In genomic region chr10:128779011-128779795, GRCm38 (mm10) we compare ENCODE assay signal across 8 mouse cellular contexts. TPM values are rescaled to one million over a fixed set of nuclear protein-coding genes. Genes with fewer than 3 reads are reported as not detected.
DNase-seq lines count a peak whose midpoint lies in the region; ATAC-seq and TF ChIP-seq lines count a peak whose summit lies in the region.

No protein-coding gene starts in this region.

- H3K36me3 ChIP-seq in forebrain, embryonic 10.5 days (replicated peaks), result no peaks in the 10 kb centered on the region
- H3K36me3 ChIP-seq in forebrain, embryonic 16.5 days (ENCODE audit: control insufficient read depth, insufficient read depth), result no peaks in the 10 kb centered on the region
- H3K36me3 ChIP-seq in embryonic facial prominence, embryonic 11.5 days (replicated peaks; ENCODE audit: control insufficient read depth, insufficient read depth, low read depth, low read length), result no peaks in the 10 kb centered on the region
- H3K36me3 ChIP-seq in heart, postnatal 0 days (replicated peaks; ENCODE audit: control insufficient read depth, insufficient read depth, low read length), result no peaks in the 10 kb centered on the region
- no peaks in the 10 kb centered on the region for H3K36me3 ChIP-seq in megakaryocyte, embryonic 14.5 days (replicated peaks; ENCODE audit: low read length)

- peak overlapping the region; percentile 73 for H3K27ac ChIP-seq in forebrain, embryonic 10.5 days
- no peak overlapping the region for H3K27ac ChIP-seq in forebrain, embryonic 16.5 days (ENCODE audit: low read length)
- H3K27ac ChIP-seq in embryonic facial prominence, embryonic 11.5 days (replicated peaks; ENCODE audit: low read depth, low read length), result peak overlapping the region; percentile 81
- H3K27ac ChIP-seq in heart, postnatal 0 days (ENCODE audit: low read depth), result peak overlapping the region; percentile 88

- H3K27me3 ChIP-seq in forebrain, embryonic 10.5 days (ENCODE audit: poor library complexity, severe bottlenecking), result no peaks in the 10 kb centered on the region
- no peaks in the 10 kb centered on the region for H3K27me3 ChIP-seq in forebrain, embryonic 16.5 days (replicated peaks; ENCODE audit: control insufficient read depth, insufficient read depth, low read length)
- no peaks in the 10 kb centered on the region for H3K27me3 ChIP-seq in embryonic facial prominence, embryonic 11.5 days (ENCODE audit: control insufficient read depth, insufficient read depth, low read length)
- H3K27me3 ChIP-seq in heart, postnatal 0 days (ENCODE audit: control insufficient read depth, insufficient read depth, low read length), result no peaks in the 10 kb centered on the region
- H3K27me3 ChIP-seq in megakaryocyte, embryonic 14.5 days (replicated peaks), result no peaks in the 10 kb centered on the region

- no peak for DNase-seq in forebrain, embryonic 10.5 days (ENCODE audit: extremely low spot score, low spot score)
- DNase-seq in embryonic facial prominence, embryonic 11.5 days (ENCODE audit: low spot score), result peak; percentile 91
- peak; percentile 91 for DNase-seq in heart, postnatal 0 days (ENCODE audit: low spot score)
- DNase-seq in kidney, postnatal 36 days, result peak; percentile 85 to 91
- peak; percentile 40 for DNase-seq in yolk sac, embryonic 10.5 days (ENCODE audit: low spot score)
- no peak for DNase-seq in layer of hippocampus, adult 9-11 months

- no peak overlapping the region for H3K4me3 ChIP-seq in forebrain, embryonic 10.5 days
- no peak overlapping the region for H3K4me3 ChIP-seq in forebrain, embryonic 16.5 days (replicated peaks; ENCODE audit: low read length)
- H3K4me3 ChIP-seq in embryonic facial prominence, embryonic 11.5 days (ENCODE audit: low read depth, low read length), result no peak overlapping the region
- no peak overlapping the region for H3K4me3 ChIP-seq in heart, postnatal 0 days (ENCODE audit: low read depth, low read length)
- H3K4me3 ChIP-seq in megakaryocyte, embryonic 14.5 days (replicated peaks), result peak overlapping the region; percentile 83

- no peak for TF ChIP-seq CTCF in heart, postnatal 0 days (IDR thresholded peaks at IDR 0.05; ENCODE audit: low read depth)

- H3K4me1 ChIP-seq in forebrain, embryonic 10.5 days, result peaks cover 14% of the 10 kb centered on the region
- H3K4me1 ChIP-seq in forebrain, embryonic 16.5 days (replicated peaks; ENCODE audit: control insufficient read depth, insufficient read depth, low read length), result no peaks in the 10 kb centered on the region
- H3K4me1 ChIP-seq in embryonic facial prominence, embryonic 11.5 days (ENCODE audit: control insufficient read depth, insufficient read depth, low read length), result no peaks in the 10 kb centered on the region
- H3K4me1 ChIP-seq in heart, postnatal 0 days (ENCODE audit: control insufficient read depth, insufficient read depth), result no peaks in the 10 kb centered on the region
- peaks cover 42% of the 10 kb centered on the region for H3K4me1 ChIP-seq in megakaryocyte, embryonic 14.5 days

- no peak for ATAC-seq in forebrain, embryonic 16.5 days
- peak; percentile 93 for ATAC-seq in embryonic facial prominence, embryonic 11.5 days (replicated peaks; ENCODE audit: insufficient number of reproducible peaks, low FRiP score, low TSS enrichment, low read depth)
- peak; percentile 95 for ATAC-seq in heart, postnatal 0 days (ENCODE audit: insufficient read depth, low read depth)

- peaks cover 10% of the 10 kb centered on the region for H3K9me3 ChIP-seq in forebrain, embryonic 10.5 days
- 0 out of 2 replicates have a peak, but pooled peaks cover 5% of the 10 kb centered on the region for H3K9me3 ChIP-seq in forebrain, embryonic 16.5 days (ENCODE audit: control insufficient read depth, low read length)
- H3K9me3 ChIP-seq in embryonic facial prominence, embryonic 11.5 days (replicated peaks; ENCODE audit: control insufficient read depth, low read length), result no peaks in the 10 kb centered on the region; the same call in 1 of the 2 replicates
- peaks cover 5% of the 10 kb centered on the region; the same call in 1 of the 2 replicates for H3K9me3 ChIP-seq in heart, postnatal 0 days (replicated peaks; ENCODE audit: control insufficient read depth, low read length)
- peaks cover 26% of the 10 kb centered on the region for H3K9me3 ChIP-seq in megakaryocyte, embryonic 14.5 days

- H3K9ac ChIP-seq in forebrain, embryonic 16.5 days (replicated peaks; ENCODE audit: low read depth, low read length), result no peak overlapping the region
- H3K9ac ChIP-seq in embryonic facial prominence, embryonic 11.5 days (replicated peaks; ENCODE audit: low read length), result peak overlapping the region; percentile 43
- no peak overlapping the region for H3K9ac ChIP-seq in heart, postnatal 0 days (replicated peaks; ENCODE audit: low read depth, low read length)

- H3K4me2 ChIP-seq in forebrain, embryonic 16.5 days (ENCODE audit: low read length), result no peak overlapping the region
- no peak overlapping the region for H3K4me2 ChIP-seq in embryonic facial prominence, embryonic 11.5 days (ENCODE audit: low read depth, low read length)
- peak overlapping the region; percentile 5; the same call in 1 of the 2 replicates for H3K4me2 ChIP-seq in heart, postnatal 0 days (ENCODE audit: low read depth, low read length)

- no peak; the same call in none of the 2 replicates for TF ChIP-seq EP300 in heart, postnatal 0 days (IDR thresholded peaks at IDR 0.05; ENCODE audit: low read depth)

- 39% methylated on average over 8 of the region's 8 CpGs for WGBS in forebrain, embryonic 10.5 days
- WGBS in forebrain, embryonic 16.5 days, result 42% methylated on average over 8 of the region's 8 CpGs
- WGBS in embryonic facial prominence, embryonic 11.5 days, result 17% methylated on average over 8 of the region's 8 CpGs
- WGBS in heart, postnatal 0 days, result 31% methylated on average over 8 of the region's 8 CpGs

RNA-seq across cellular contexts. Expression of gene Mmp19, which starts 11.5 kb away (rescaled TPM):
- polyA plus RNA-seq in forebrain, embryonic 10.5 days (2016; fragmentation: Nextera tagmentation; extraction: Ambion mirVana), result 0.24 and 0.44 TPM in 2 replicates
- 0.54 and 0.73 TPM in 2 replicates for polyA plus RNA-seq in forebrain, embryonic 16.5 days (2015; fragmentation: Nextera tagmentation; extraction: Ambion mirVana)
- 0.21 and 0.24 TPM in 2 replicates for polyA plus RNA-seq in embryonic facial prominence, embryonic 11.5 days (2014; fragmentation: Nextera tagmentation; extraction: Ambion mirVana)
- 5.1 and 9.0 TPM in 2 replicates for total RNA-seq in heart, postnatal 0 days (2014; rRNA removed; ENCODE audit: low replicate concordance)
- polyA plus RNA-seq in heart, postnatal 0 days (2015; fragmentation: Nextera tagmentation; extraction: Ambion mirVana), result 1.00 and 1.5 TPM in 2 replicates
- 3.4 TPM in 1 of 2 replicates, not detected in the other for polyA plus RNA-seq in megakaryocyte, embryonic 14.5 days (2012; ENCODE audit: insufficient read depth, low replicate concordance)

RNA-seq across cellular contexts. Expression of gene Dnajc14, which starts 24.7 kb away (rescaled TPM):
- 49.4 and 49.9 TPM in 2 replicates for polyA plus RNA-seq in forebrain, embryonic 10.5 days (2016; fragmentation: Nextera tagmentation; extraction: Ambion mirVana)
- polyA plus RNA-seq in forebrain, embryonic 16.5 days (2015; fragmentation: Nextera tagmentation; extraction: Ambion mirVana), result 67.2 and 68.2 TPM in 2 replicates
- polyA plus RNA-seq in embryonic facial prominence, embryonic 11.5 days (2014; fragmentation: Nextera tagmentation; extraction: Ambion mirVana), result 33.8 and 35.0 TPM in 2 replicates
- total RNA-seq in heart, postnatal 0 days (2014; rRNA removed; ENCODE audit: low replicate concordance), result 28.6 and 29.7 TPM in 2 replicates
- polyA plus RNA-seq in heart, postnatal 0 days (2015; fragmentation: Nextera tagmentation; extraction: Ambion mirVana), result 27.6 and 29.8 TPM in 2 replicates
- 13.4 and 18.2 TPM in 2 replicates for polyA plus RNA-seq in megakaryocyte, embryonic 14.5 days (2012; ENCODE audit: insufficient read depth, low replicate concordance)

RNA-seq across cellular contexts. Expression of gene Tmem198b, which starts 25.0 kb away (rescaled TPM):
- 19.0 and 19.2 TPM in 2 replicates for polyA plus RNA-seq in forebrain, embryonic 10.5 days (2016; fragmentation: Nextera tagmentation; extraction: Ambion mirVana)
- polyA plus RNA-seq in forebrain, embryonic 16.5 days (2015; fragmentation: Nextera tagmentation; extraction: Ambion mirVana), result 10.7 and 13.7 TPM in 2 replicates
- polyA plus RNA-seq in embryonic facial prominence, embryonic 11.5 days (2014; fragmentation: Nextera tagmentation; extraction: Ambion mirVana), result 14.2 and 14.8 TPM in 2 replicates
- 17.9 and 24.4 TPM in 2 replicates for total RNA-seq in heart, postnatal 0 days (2014; rRNA removed; ENCODE audit: low replicate concordance)
- 11.1 and 11.6 TPM in 2 replicates for polyA plus RNA-seq in heart, postnatal 0 days (2015; fragmentation: Nextera tagmentation; extraction: Ambion mirVana)
- polyA plus RNA-seq in megakaryocyte, embryonic 14.5 days (2012; ENCODE audit: insufficient read depth, low replicate concordance), result 0.95 and 2.0 TPM in 2 replicates

RNA-seq across cellular contexts. Expression of gene Pym1, which starts 31.5 kb away (rescaled TPM):
- polyA plus RNA-seq in forebrain, embryonic 10.5 days (2016; fragmentation: Nextera tagmentation; extraction: Ambion mirVana), result 57.1 and 63.8 TPM in 2 replicates
- 37.9 and 43.6 TPM in 2 replicates for polyA plus RNA-seq in forebrain, embryonic 16.5 days (2015; fragmentation: Nextera tagmentation; extraction: Ambion mirVana)
- 45.9 TPM in 2 replicates for polyA plus RNA-seq in embryonic facial prominence, embryonic 11.5 days (2014; fragmentation: Nextera tagmentation; extraction: Ambion mirVana)
- total RNA-seq in heart, postnatal 0 days (2014; rRNA removed; ENCODE audit: low replicate concordance), result 37.1 and 49.2 TPM in 2 replicates
- 13.7 and 16.5 TPM in 2 replicates for polyA plus RNA-seq in heart, postnatal 0 days (2015; fragmentation: Nextera tagmentation; extraction: Ambion mirVana)
- polyA plus RNA-seq in megakaryocyte, embryonic 14.5 days (2012; ENCODE audit: insufficient read depth, low replicate concordance), result 123 and 134 TPM in 2 replicates

RNA-seq across cellular contexts. Expression of gene Dgka, which starts 34.5 kb away (rescaled TPM):
- 3.5 and 3.6 TPM in 2 replicates for polyA plus RNA-seq in forebrain, embryonic 10.5 days (2016; fragmentation: Nextera tagmentation; extraction: Ambion mirVana)
- polyA plus RNA-seq in forebrain, embryonic 16.5 days (2015; fragmentation: Nextera tagmentation; extraction: Ambion mirVana), result 4.6 and 5.1 TPM in 2 replicates
- polyA plus RNA-seq in embryonic facial prominence, embryonic 11.5 days (2014; fragmentation: Nextera tagmentation; extraction: Ambion mirVana), result 5.9 and 8.0 TPM in 2 replicates
- total RNA-seq in heart, postnatal 0 days (2014; rRNA removed; ENCODE audit: low replicate concordance), result 4.8 and 6.8 TPM in 2 replicates
- polyA plus RNA-seq in heart, postnatal 0 days (2015; fragmentation: Nextera tagmentation; extraction: Ambion mirVana), result 4.8 and 5.2 TPM in 2 replicates
- polyA plus RNA-seq in megakaryocyte, embryonic 14.5 days (2012; ENCODE audit: insufficient read depth, low replicate concordance), result 2.8 and 4.7 TPM in 2 replicates

Comparison
In these comparisons a context has a peak if more than half of its experiments do, and no peak if none do; other contexts are left out.
1. DNase-seq: peak in embryonic facial prominence, embryonic 11.5 days (single experiment), heart, postnatal 0 days (single experiment), kidney, postnatal 36 days (2 of 2) and yolk sac, embryonic 10.5 days (single experiment); none in forebrain, embryonic 10.5 days (single experiment) and layer of hippocampus, adult 9-11 months (single experiment).